Mouse (Mus musculus): ENCODE results near the gene 5730596B20Rik.
A peak's percentile ranks its signal among the peaks of the same experiment; 100 is the strongest.

Gene 5730596B20Rik

GRCm38 (mm10) chr6:52228475-52229465 is 51.5 kb downstream of the 5730596B20Rik start:
- Histone ChIP-seq H3K4me1 (replicated peaks; ENCODE audit: low read depth, low read length) (peaks cover 68% of the 10 kb centered on the region), H3K4me3 (replicated peaks; ENCODE audit: low read length) (peak overlapping the region; percentile 30; the same call in 1 of the 2 replicates), H3K27me3 (ENCODE audit: insufficient read depth, low read length) (peaks cover 96% of the 10 kb centered on the region), H3K36me3 (ENCODE audit: insufficient read depth, low read length) (no peaks in the 10 kb centered on the region), H3K9me3 (ENCODE audit: low read length) (no peaks in the 10 kb centered on the region)
- TF ChIP-seq CTCF (conservative IDR thresholded peaks at IDR 0.05; ENCODE audit: low read length) (no peak), POU5F1 (IDR thresholded peaks at IDR 0.05; ENCODE audit: borderline replicate concordance, low read length) (no peak), NANOG (IDR thresholded peaks at IDR 0.05; ENCODE audit: borderline replicate concordance, low read length) (no peak)

- Histone ChIP-seq H3K4me1 (replicated peaks; ENCODE audit: low read depth, low read length) (peaks cover 63% of the 10 kb centered on the region), H3K36me3 (ENCODE audit: insufficient read depth, low read length) (no peaks in the 10 kb centered on the region), H3K27me3 (ENCODE audit: insufficient read depth, low read length) (peaks cover 96% of the 10 kb centered on the region), H3K9me3 (ENCODE audit: low read length) (no peaks in the 10 kb centered on the region), H3K4me3 (replicated peaks; ENCODE audit: low read length) (peak overlapping the region; percentile 39)
- peak; percentile 10; the same call in 1 of the 2 replicates for TF ChIP-seq POU5F1 (IDR thresholded peaks at IDR 0.05; ENCODE audit: borderline replicate concordance, low read length)
- TF ChIP-seq NANOG (IDR thresholded peaks at IDR 0.05; ENCODE audit: borderline replicate concordance, low read length), result no peak
- no peak for TF ChIP-seq CTCF (conservative IDR thresholded peaks at IDR 0.05; ENCODE audit: low read length)
Observed at GRCm38 (mm10) chr6:52229558-52230416, 52.5 kb downstream of the 5730596B20Rik start.
